Mouse (Mus musculus) layer of hippocampus, adult 9-11 months (tissue): Measurements from ENCODE around the gene Wdr60.

Experiments used
- DNase-seq: peaks from one replicate; pipeline ENCODE4 v3.0.0; 2022

Wdr60 gene

GRCm38 (mm10) chr12:116181436-116182050 lies 81.3 kb downstream of the Wdr60 start:
- no peak for DNase-seq

GRCm38 (mm10) chr12:116176930-116177329 lies 85.9 kb downstream of the Wdr60 start:
- DNase-seq, result no peak

GRCm38 (mm10) chr12:116169666-116170065 lies 93.2 kb downstream of the Wdr60 start:
- DNase-seq, result no peak

GRCm38 (mm10) chr12:116165368-116165767 lies 97.5 kb downstream of the Wdr60 start:
- no peak for DNase-seq

GRCm38 (mm10) chr12:116159695-116160094 lies 103.1 kb downstream of the Wdr60 start:
- no peak for DNase-seq

GRCm38 (mm10) chr12:116159223-116159622 lies 103.6 kb downstream of the Wdr60 start:
- no peak for DNase-seq

- DNase-seq, result peak; percentile 8
Measured at GRCm38 (mm10) chr12:116156792-116157532, 105.9 kb downstream of the Wdr60 start.
